Mouse (Mus musculus) layer of hippocampus, adult 9-11 months (tissue): Measurements from ENCODE around the gene Syt8.
A peak's percentile ranks its signal among the peaks of the same experiment; 100 is the strongest.

Source experiments
- DNase-seq: peaks from one replicate; pipeline ENCODE4 v3.0.0; 2022

Syt8 gene

GRCm38 (mm10) chr7:142478574-142478973 lies 43.9 kb downstream of the Syt8 start:
- no peak for DNase-seq

GRCm38 (mm10) chr7:142479307-142479706 lies 44.7 kb downstream of the Syt8 start:
- no peak for DNase-seq

DNA sequence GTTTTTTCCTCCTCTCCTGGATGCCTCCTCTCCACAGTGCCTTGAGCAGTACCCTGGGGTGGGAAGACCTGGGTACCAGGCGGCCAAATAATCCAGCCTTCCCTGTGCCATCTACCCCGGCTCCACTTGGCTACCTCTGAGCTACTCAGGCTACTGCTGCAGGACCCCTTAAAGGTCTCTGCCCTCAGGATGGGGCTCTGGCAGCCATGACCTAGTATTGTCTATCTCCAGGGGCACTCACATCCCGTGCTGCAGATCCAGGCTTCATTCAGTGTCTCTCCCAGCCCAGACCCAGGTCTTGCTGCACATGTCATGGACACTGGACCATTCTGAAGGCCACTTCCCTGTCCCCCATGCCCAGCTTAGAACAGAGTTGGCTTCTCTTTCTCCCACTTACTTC lies 45.2 kb downstream of the Syt8 start:
- DNase-seq: no peak

GRCm38 (mm10) chr7:142480661-142481060 lies 46.0 kb downstream of the Syt8 start:
- DNase-seq: no peak

DNA sequence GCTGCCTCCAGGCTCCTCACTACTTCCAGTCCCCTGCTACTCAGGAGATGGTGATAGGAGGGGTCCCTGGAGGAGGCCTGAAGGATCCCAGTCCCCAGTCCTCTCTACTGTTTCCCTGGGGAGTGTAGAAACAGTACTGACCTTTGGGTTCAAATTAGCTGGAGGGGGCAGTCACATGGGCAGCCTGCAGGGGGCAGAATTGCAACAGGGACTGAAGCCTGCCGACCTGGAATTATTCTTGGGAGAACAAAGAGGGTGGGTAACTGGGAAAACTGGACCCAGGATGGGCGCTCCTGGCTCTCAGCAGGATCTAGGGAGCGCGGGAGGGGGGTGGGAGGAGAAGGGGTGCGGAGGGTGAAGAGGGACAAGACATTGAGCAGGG lies 46.5 kb downstream of the Syt8 start:
- no peak for DNase-seq

- no peak for DNase-seq
Measured at GRCm38 (mm10) chr7:142481568-142482255, 47.1 kb downstream of the Syt8 start.

DNA sequence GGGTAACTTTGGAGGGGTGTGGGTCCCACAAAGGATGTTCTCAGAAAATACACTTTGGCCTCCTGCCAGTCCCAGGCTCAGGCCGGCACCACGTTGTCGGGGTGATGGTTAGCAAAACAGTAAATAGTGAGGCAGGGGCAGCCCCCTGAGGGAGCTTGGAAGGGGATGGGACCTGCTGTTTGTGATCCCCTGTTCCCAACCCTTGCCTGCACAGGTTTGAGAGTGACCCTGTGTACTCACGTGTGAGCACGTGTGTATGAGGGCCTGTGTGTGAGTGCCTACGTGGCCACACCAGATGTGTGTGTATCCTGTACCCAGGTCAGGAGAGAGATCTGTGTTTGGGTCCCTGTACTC lies 47.6 kb downstream of the Syt8 start:
- no peak for DNase-seq

DNA sequence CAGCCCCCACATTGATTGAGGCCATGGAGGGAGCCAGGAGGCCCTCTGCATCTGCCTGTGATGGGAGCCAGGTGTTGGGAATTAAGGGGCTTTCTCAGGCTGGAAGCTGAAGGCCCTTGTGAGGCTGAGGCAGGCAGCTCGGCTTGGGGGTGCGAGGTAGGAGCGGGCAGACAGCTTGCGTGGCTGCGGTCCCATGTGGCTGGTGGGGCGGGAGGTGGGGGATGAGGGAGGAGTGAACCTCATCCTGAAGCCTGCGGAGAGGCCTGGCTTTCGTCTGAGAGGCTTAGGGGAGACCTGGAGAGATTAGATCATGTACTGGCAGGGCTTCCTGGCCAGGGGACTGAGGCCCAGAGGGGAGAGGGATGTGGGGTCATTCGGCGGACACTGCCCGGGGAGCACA lies 48.5 kb downstream of the Syt8 start:
- no peak for DNase-seq

DNA sequence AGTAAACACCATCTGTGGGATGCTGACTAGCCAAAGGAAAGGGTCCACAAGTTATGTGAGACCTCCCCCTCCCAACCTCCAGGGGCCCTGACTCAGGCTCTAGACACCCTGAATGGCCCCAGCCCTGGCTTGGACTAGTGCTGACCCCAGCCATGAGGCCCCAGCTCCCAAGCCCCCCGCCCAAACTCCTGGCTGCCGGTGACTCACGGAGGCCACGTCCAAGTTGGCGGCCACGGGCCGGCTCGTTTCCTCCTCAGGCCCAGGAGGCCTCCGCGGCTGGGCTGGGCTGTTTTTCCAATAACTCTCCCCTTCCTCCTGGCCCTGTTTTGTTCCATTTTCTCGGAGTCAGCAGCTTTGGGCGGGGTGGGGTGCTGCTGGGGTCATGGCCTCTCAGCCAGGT lies 50.1 kb downstream of the Syt8 start:
- no peak for DNase-seq

- DNase-seq: no peak
Measured at GRCm38 (mm10) chr7:142486751-142487162, 52.1 kb downstream of the Syt8 start.

DNA sequence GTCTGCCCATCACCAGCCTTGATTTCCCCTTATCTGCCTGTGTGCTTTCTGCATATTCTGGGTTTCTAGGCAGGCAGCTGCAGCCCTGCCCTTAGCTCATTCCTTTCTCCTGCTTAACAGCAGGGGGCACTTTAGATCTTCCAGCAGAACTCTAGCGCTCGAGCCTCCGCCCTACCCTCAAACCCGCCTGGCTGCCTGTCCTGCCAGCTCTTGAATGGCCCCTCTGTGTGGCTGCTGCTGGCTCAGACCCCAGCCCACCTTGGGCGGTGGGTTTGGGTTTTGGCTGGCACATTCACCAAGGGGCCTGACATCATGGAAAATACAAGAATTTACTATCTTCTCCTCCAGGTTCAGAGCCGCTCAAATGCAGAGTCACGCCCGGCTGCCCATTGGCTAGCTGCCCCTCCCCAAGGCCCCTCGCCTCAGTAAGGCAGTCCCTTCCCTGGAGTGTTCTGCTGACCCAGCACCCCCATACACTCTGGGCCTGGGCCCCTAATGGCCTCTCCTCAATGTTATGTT lies 52.8 kb downstream of the Syt8 start:
- DNase-seq: peak; percentile 49

DNA sequence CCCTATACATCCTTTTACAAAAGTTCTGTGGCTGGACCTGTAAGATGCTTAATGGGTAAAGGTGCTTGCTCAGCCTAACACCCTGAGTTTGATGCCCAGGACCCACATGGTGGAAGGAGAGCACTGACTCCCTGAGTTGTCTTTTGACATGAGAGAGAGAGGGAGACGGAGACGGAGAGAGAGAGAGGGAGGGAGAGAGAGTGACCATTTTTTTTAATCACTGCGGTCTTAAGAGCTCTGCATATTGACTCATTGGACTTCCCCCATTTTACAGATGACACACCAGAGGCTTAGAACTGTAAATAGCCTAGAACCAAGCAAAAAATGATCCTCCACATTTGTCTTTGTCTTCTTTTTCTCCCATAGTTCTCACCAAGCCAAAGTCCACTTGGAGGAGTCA lies 53.4 kb downstream of the Syt8 start:
- DNase-seq: no peak
